Mouse (Mus musculus): ENCODE measurements around the gene Cldn20. TPM values are rescaled to one million over a fixed set of nuclear protein-coding genes. Genes with fewer than 3 reads are reported as not detected.

Cldn20 gene
- polyA plus RNA-seq (2015; fragmentation: Nextera tagmentation; extraction: Ambion mirVana), result 0.47 TPM in 1 of 2 replicates, not detected in the other

DNA sequence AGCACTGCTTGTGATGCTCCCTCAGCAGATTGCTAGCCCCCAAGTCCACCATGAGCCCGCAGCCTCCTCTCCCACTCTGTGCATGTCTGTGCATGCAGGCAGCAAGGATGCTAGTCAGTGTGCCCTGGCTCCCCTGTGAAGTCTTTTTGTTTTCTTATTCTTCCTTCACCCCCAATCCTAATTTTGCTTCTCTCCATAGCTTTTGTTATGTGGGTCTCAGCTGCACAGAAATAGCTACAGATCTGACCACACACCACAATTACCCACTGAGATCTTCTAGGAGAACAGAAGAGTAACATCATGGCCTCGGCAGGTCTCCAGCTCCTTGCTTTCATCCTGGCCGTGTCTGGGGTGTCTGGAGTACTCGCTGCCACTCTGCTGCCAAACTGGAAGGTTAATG is at the start of gene Cldn20:
Gene Cldn20 (plus strand): TSS at position 301 of the 400 bp plus-strand sequence.
- Histone ChIP-seq H3K27me3 (no peaks in the 10 kb centered on the region), H3K4me2 (replicated peaks) (no peak within 1 kb of the TSS), H3K4me3 (no peak within 1 kb of the TSS), H3K9ac (no peak within 1 kb of the TSS), H3K36me3 (peaks cover 5% of the 10 kb centered on the region; the same call in 1 of the 2 replicates), H3K4me1 (peaks cover 11% of the 10 kb centered on the region; the same call in 1 of the 2 replicates), H3K27ac (no peak within 1 kb of the TSS), H3K9me3 (no peaks in the 10 kb centered on the region)
- WGBS, result 82% methylated on average over 4 of the region's 4 CpGs
- no peak for ATAC-seq (ENCODE audit: low FRiP score, low read depth)

DNA sequence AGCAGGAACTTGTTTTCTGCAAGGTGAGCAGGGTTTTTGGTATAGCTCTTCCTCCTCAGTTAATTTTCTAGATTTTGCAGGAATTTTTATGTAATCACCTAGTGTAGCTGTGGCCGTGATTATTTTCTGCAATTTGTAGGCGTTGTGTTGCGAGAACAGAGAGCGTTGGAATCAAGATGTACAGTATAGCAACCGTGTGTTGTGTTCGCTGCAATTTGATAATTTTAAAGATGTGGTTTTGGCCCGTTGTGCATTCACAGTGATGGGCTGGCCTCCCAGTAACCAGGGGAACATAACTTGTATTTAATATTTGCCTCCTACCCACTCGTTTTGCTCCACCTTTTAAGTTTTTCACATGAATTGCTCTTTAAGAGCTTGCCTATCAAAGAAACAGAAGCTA is 49.3 kb upstream of the Cldn20 start:
- H3K9me3 ChIP-seq, result no peaks in the 10 kb centered on the region; the same call in 1 of the 2 replicates
- H3K27ac ChIP-seq, result no peak overlapping the region
- WGBS, result 84% methylated on average over 8 of the region's 8 CpGs
- H3K36me3 ChIP-seq, result peaks cover 66% of the 10 kb centered on the region
- no peak for ATAC-seq (ENCODE audit: low FRiP score, low read depth)
- no peak overlapping the region for H3K4me3 ChIP-seq
- H3K9ac ChIP-seq, result no peak overlapping the region
- H3K27me3 ChIP-seq, result no peaks in the 10 kb centered on the region
- H3K4me1 ChIP-seq, result no peaks in the 10 kb centered on the region
- no peak overlapping the region for H3K4me2 ChIP-seq (replicated peaks)

DNA sequence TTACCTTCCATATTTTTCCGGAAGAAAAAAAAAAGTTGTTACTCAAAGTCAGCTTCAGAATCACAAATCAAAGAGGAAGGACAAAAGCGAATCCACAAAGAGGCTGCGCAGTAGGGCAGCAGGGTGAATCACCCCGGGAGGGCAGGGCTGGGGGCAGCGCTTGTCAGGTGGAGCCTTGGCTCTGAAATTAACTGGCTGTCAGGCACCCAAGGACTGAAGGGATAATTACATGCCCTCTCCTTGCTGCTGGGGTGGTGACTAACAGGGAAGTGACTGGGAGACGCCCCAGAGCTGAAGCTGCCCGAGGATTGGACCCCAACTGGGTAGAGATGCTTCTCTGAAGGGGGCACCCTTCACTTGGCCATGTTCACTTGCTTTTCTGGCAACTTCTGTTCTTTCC is 46.5 kb upstream of the Cldn20 start:
- H3K4me1 ChIP-seq, result no peaks in the 10 kb centered on the region
- no peak overlapping the region for H3K4me3 ChIP-seq
- 73% methylated on average over 7 of the region's 7 CpGs for WGBS
- H3K36me3 ChIP-seq, result peaks cover 57% of the 10 kb centered on the region
- ATAC-seq (ENCODE audit: low FRiP score, low read depth), result no peak
- H3K27me3 ChIP-seq, result no peaks in the 10 kb centered on the region
- no peak overlapping the region for H3K4me2 ChIP-seq (replicated peaks)
- no peak overlapping the region for H3K27ac ChIP-seq
- H3K9me3 ChIP-seq, result no peaks in the 10 kb centered on the region
- no peak overlapping the region for H3K9ac ChIP-seq

GRCm38 (mm10) chr17:3487211-3487610 is 45.1 kb upstream of the Cldn20 start:
- Histone ChIP-seq H3K4me3 (no peak overlapping the region), H3K9me3 (no peaks in the 10 kb centered on the region), H3K9ac (no peak overlapping the region), H3K27ac (no peak overlapping the region), H3K4me2 (replicated peaks) (no peak overlapping the region), H3K4me1 (no peaks in the 10 kb centered on the region), H3K36me3 (peaks cover 46% of the 10 kb centered on the region), H3K27me3 (no peaks in the 10 kb centered on the region)
- WGBS, result 90% methylated on average over 4 of the region's 4 CpGs
- ATAC-seq (ENCODE audit: low FRiP score, low read depth), result no peak

GRCm38 (mm10) chr17:3487721-3488601 is 44.4 kb upstream of the Cldn20 start:
- Histone ChIP-seq H3K9me3 (no peaks in the 10 kb centered on the region), H3K36me3 (peaks cover 43% of the 10 kb centered on the region), H3K27ac (no peak overlapping the region), H3K27me3 (no peaks in the 10 kb centered on the region), H3K4me2 (replicated peaks) (no peak overlapping the region), H3K9ac (no peak overlapping the region), H3K4me1 (no peaks in the 10 kb centered on the region), H3K4me3 (no peak overlapping the region)
- ATAC-seq (ENCODE audit: low FRiP score, low read depth), result no peak
- 77% methylated on average over 12 of the region's 12 CpGs for WGBS

DNA sequence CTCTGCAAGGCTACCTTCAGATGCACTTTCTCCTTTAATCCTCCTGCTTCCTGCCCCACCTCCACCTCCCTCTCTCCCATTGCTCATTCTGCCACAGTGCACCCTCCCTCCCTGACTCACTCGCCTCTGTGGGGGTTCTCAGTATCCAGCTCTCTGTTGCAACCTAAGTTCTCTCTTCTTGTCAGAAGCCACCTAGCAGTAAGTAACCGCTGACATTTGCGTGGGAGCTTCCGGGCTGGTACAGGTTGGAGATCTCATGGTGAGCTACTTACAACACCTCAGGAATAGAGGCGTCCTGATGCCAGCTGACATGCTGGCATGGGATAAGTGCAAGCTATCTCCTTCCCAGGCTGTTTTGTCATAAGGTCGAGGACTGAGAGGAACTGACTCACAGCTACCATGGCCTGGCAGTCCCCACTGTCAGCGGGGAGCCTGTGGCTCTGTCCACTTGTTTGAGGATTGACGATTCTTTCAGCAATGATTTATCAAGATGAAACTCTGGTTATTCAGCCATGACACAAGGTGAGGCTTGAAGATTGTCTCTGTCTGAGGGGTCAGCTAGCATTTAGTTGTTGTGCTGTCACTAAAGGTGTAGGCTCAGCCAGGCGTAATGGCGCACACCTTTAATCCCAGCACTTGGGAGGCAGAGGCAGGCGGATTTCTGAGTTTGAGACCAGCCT is 42.0 kb upstream of the Cldn20 start:
- H3K4me1 ChIP-seq, result no peaks in the 10 kb centered on the region
- no peaks in the 10 kb centered on the region for H3K27me3 ChIP-seq
- ATAC-seq (ENCODE audit: low FRiP score, low read depth), result no peak
- WGBS, result 86% methylated on average over 11 of the region's 11 CpGs
- H3K4me2 ChIP-seq (replicated peaks), result no peak overlapping the region
- H3K9me3 ChIP-seq, result no peaks in the 10 kb centered on the region
- no peak overlapping the region for H3K27ac ChIP-seq
- H3K9ac ChIP-seq, result no peak overlapping the region
- no peak overlapping the region for H3K4me3 ChIP-seq
- peaks cover 39% of the 10 kb centered on the region for H3K36me3 ChIP-seq

DNA sequence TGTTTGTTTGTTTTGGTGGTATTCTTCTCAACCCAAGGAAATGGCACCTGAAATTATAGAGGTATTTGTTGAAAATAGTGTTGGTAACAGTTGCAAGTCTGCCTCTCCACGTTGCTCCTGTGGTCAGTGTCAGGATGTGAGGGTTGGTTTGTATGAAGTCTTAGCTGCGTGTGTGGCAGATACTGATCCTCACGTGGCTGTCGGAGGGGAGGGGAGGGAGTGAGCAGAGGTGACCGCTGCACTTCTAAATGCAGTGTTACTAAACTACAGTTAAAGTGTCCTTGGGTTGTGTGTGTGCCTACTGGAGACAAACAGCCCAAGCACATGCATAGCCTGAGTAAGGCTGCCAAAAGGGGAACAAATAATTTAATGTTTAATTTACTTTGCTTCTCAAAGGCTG is 41.3 kb upstream of the Cldn20 start:
- no peaks in the 10 kb centered on the region for H3K9me3 ChIP-seq
- no peaks in the 10 kb centered on the region for H3K4me1 ChIP-seq
- WGBS, result 74% methylated on average over 5 of the region's 5 CpGs
- H3K27ac ChIP-seq, result no peak overlapping the region
- no peak for ATAC-seq (ENCODE audit: low FRiP score, low read depth)
- no peak overlapping the region for H3K9ac ChIP-seq
- H3K36me3 ChIP-seq, result peaks cover 40% of the 10 kb centered on the region
- H3K4me2 ChIP-seq (replicated peaks), result no peak overlapping the region
- H3K4me3 ChIP-seq, result no peak overlapping the region
- no peaks in the 10 kb centered on the region for H3K27me3 ChIP-seq

GRCm38 (mm10) chr17:3491667-3492066 is 40.7 kb upstream of the Cldn20 start:
- 88% methylated on average over 6 of the region's 6 CpGs for WGBS

DNA sequence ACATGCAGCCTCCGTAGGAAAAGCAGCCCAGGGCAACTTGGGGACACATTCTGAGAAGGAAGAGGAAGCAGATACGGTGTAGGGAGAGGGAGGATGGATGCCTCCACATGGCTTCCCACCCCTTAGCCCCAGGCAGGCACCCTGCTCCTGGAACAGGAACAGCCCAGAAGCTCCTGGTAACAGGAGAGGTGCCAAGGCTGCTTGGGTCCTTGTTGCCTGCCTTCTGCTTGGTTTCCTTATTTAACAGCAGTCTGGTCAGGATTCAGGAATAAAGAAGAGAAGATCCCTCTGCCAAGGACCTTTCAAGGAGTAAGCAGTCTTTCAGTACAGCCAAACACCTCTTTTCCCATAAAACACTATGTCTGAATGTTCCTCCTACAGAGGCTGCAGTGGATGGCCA is 36.8 kb upstream of the Cldn20 start:
- no peaks in the 10 kb centered on the region for H3K4me1 ChIP-seq
- H3K9ac ChIP-seq, result no peak overlapping the region
- H3K36me3 ChIP-seq, result peaks cover 15% of the 10 kb centered on the region; the same call in 1 of the 2 replicates
- WGBS, result 75% methylated on average over 2 of the region's 2 CpGs
- H3K9me3 ChIP-seq, result no peaks in the 10 kb centered on the region
- no peak overlapping the region for H3K27ac ChIP-seq
- no peak overlapping the region for H3K4me3 ChIP-seq
- no peak overlapping the region for H3K4me2 ChIP-seq (replicated peaks)
- H3K27me3 ChIP-seq, result no peaks in the 10 kb centered on the region
- ATAC-seq (ENCODE audit: low FRiP score, low read depth), result no peak

More at GRCm38 (mm10) chr17:3491667-3492066, 40.7 kb upstream of the Cldn20 start:
- H3K4me3 ChIP-seq, result no peak overlapping the region
- no peak overlapping the region for H3K27ac ChIP-seq
- H3K4me1 ChIP-seq, result no peaks in the 10 kb centered on the region
- no peak for ATAC-seq (ENCODE audit: low FRiP score, low read depth)
- no peaks in the 10 kb centered on the region for H3K9me3 ChIP-seq
- no peak overlapping the region for H3K4me2 ChIP-seq (replicated peaks)
- no peaks in the 10 kb centered on the region for H3K27me3 ChIP-seq
- H3K36me3 ChIP-seq, result peaks cover 34% of the 10 kb centered on the region
- H3K9ac ChIP-seq, result no peak overlapping the region

GRCm38 (mm10) chr17:3496080-3496479 is 36.3 kb upstream of the Cldn20 start:
- WGBS, result 84% methylated on average over 3 of the region's 3 CpGs
- H3K4me1 ChIP-seq, result no peaks in the 10 kb centered on the region
- no peaks in the 10 kb centered on the region for H3K27me3 ChIP-seq
- H3K9me3 ChIP-seq, result no peaks in the 10 kb centered on the region
- H3K27ac ChIP-seq, result no peak overlapping the region
- H3K4me3 ChIP-seq, result no peak overlapping the region
- H3K4me2 ChIP-seq (replicated peaks), result no peak overlapping the region
- no peak overlapping the region for H3K9ac ChIP-seq
- no peak for ATAC-seq (ENCODE audit: low FRiP score, low read depth)
- peaks cover 15% of the 10 kb centered on the region; the same call in 1 of the 2 replicates for H3K36me3 ChIP-seq

DNA sequence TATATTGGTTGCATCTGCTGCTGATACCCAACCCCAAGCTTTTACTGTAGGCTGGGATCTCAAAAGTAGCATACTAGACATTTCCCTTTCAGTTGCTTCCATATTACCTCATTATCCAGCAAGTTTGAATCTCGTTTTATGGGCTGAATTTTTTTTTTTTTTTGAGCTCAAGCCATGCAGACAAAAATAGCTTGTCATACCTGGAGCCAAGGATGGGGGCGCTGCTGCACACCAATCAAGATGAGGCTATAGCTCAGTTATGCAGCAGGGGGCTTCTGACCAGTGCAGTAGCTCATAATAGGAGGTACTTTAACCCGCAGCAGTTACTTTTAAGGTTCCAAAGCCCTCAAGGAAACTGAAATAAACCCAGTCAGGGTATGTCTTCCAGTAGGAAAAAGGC is 34.3 kb upstream of the Cldn20 start:
- WGBS, result 23% methylated on average over 3 of the region's 3 CpGs
- ATAC-seq (ENCODE audit: low FRiP score, low read depth), result no peak
- Histone ChIP-seq H3K4me2 (replicated peaks) (no peak overlapping the region), H3K36me3 (peaks cover 30% of the 10 kb centered on the region), H3K27ac (no peak overlapping the region), H3K4me1 (no peaks in the 10 kb centered on the region), H3K4me3 (no peak overlapping the region), H3K9me3 (no peaks in the 10 kb centered on the region), H3K9ac (no peak overlapping the region), H3K27me3 (no peaks in the 10 kb centered on the region)

- no peak overlapping the region for H3K27ac ChIP-seq
- no peaks in the 10 kb centered on the region for H3K9me3 ChIP-seq
- no peak overlapping the region for H3K4me3 ChIP-seq
- no peak overlapping the region for H3K9ac ChIP-seq
- no peaks in the 10 kb centered on the region for H3K4me1 ChIP-seq
- no peak overlapping the region for H3K4me2 ChIP-seq (replicated peaks)
- 91% methylated on average over 3 of the region's 3 CpGs for WGBS
- peaks cover 35% of the 10 kb centered on the region for H3K36me3 ChIP-seq
- no peak for ATAC-seq (ENCODE audit: low FRiP score, low read depth)
- H3K27me3 ChIP-seq, result no peaks in the 10 kb centered on the region
Measured at GRCm38 (mm10) chr17:3498580-3498979, 33.8 kb upstream of the Cldn20 start.
